Mouse (Mus musculus) cerebellum, adult 2 months (tissue): ENCODE measurements at regions not wholly inside any gene's neighbourhood (a gene's known extent, or its start where the extent isn't known, plus 50 kb on each side); places are given as distances from the start of the nearest gene placed in this dataset.

ENCODE experiments used
- CTCF ChIP-seq: fragments of 200-500 bp; IDR thresholded peaks from 2 replicates; pipeline ENCODE4 v1.5.1; 2011; ENCODE audit warnings: low read depth, mild to moderate bottlenecking, control low read depth, low read length, moderate library complexity, borderline replicate concordance; ENCODE audit not compliant: insufficient read depth
- POLR2A ChIP-seq: fragments of 200-500 bp; IDR thresholded peaks from 2 replicates; pipeline ENCODE4 v1.6.1; 2011; ENCODE audit warnings: low read length, control low read depth, borderline replicate concordance; ENCODE audit not compliant: insufficient read depth

- TF ChIP-seq POLR2A (no peak), CTCF (no peak)
Observed at GRCm38 (mm10) chr4:34462591-34462990, 88.1 kb upstream of the Akirin2 start.
